Mouse (Mus musculus) heart, adult 11 months (tissue): ENCODE measurements at regions not wholly inside any gene's neighbourhood (a gene's known extent, or its start where the extent isn't known, plus 50 kb on each side); places are given as distances from the start of the nearest gene placed in this dataset.

Experiments
- DNase-seq: peaks from one replicate; pipeline ENCODE4 v3.0.0; 2022

- peak; percentile 99 for DNase-seq
Measured at GRCm38 (mm10) chr6:50973231-50973654, 319.0 kb upstream of the Npvf start.

DNA sequence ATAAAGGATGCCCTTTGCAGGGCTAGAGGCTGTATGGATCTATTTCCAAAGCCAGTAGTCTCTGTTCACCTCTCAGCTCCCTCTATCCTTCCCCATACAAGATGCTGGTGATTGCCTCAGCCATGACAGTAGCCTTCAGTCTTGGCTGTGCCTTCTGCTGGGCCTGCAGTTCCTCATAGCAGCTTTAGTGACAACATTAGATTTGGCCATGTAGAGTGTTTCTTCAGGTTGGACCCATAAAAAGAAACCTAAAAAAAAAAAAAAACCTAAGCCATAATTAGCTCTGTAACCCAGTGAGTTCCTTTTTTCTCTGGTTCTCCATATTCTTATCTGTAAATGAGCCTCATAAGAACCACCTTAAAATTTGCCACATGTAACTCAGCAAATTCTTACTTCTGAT is 319.6 kb upstream of the Npvf start:
- DNase-seq: no peak

- peak; percentile 66 for DNase-seq
Measured at GRCm38 (mm10) chr6:50974961-50975360, 320.7 kb upstream of the Npvf start.

DNA sequence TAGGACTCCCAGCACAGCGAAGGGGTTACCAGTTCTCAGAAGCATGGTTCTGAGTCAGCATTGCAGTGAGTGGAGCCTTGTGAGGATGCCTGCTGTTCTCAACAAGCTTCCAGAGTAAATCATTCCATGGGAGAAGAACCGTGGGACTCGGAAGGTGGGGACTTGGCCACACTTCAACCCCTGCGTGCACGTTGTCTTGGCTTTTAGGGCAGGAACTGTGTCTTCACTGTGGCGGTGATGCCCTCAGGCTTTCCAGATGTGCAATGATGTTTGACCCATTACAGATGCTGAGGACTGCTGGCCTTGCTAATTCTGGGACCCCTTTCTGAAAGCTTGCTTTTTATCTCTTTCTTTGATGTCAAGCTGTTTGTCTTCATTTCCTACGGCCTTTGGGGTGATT is 322.7 kb upstream of the Npvf start:
- DNase-seq: peak; percentile 89

- peak; percentile 94 for DNase-seq
Measured at GRCm38 (mm10) chr6:50977381-50977780, 323.1 kb upstream of the Npvf start.

- DNase-seq: peak; percentile 75
Measured at GRCm38 (mm10) chr6:50978016-50978415, 323.8 kb upstream of the Npvf start.

GRCm38 (mm10) chr6:50978571-50978970 is 324.3 kb upstream of the Npvf start:
- peak; percentile 98 for DNase-seq

- DNase-seq: peak; percentile 80
Measured at GRCm38 (mm10) chr6:50979764-50980163, 325.5 kb upstream of the Npvf start.

- peak; percentile 86 for DNase-seq
Measured at GRCm38 (mm10) chr6:50980311-50980710, 326.1 kb upstream of the Npvf start.

- peak; percentile 88 for DNase-seq
Measured at GRCm38 (mm10) chr6:50981702-50982309, 327.6 kb upstream of the Npvf start.

- DNase-seq: peak; percentile 60
Measured at GRCm38 (mm10) chr6:50982856-50983255, 328.6 kb upstream of the Npvf start.

GRCm38 (mm10) chr6:50983511-50984099 is 329.4 kb upstream of the Npvf start:
- DNase-seq: peak; percentile 55

DNA sequence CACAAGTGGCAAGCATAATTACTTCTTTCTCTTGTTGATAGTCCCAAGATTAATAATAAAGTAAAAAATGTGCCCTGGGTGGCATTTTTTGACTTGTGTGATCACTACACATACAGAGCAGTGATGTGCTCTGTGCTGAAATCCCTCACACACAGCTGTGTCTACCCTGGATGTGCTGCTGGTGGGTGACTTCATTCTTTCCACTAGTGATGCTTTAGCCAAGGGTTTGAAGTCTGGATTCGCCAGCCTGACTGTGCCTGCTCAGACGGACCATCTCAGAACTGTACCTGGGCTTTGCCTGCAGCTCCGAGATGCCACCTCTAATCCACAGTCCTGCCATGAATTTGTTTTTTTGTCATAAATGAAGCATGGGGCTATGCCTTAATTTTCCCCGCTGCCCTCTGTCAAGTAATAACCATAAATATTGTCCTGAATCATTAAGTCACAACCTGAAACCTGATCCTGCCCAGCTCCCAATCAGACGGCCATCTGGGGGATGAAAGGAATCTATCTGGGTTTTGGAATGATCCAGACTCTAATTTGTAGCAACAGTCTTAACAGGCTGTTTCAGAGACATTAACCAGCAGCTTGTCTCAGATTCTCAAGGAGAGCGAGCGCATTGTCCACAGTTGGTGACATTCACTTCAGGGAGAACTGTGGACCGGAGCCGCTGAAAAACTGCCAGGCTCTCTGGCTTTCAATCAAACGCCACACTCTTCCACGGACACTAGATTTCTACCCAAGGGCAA is 330.1 kb upstream of the Npvf start:
- peak; percentile 84 for DNase-seq

DNA sequence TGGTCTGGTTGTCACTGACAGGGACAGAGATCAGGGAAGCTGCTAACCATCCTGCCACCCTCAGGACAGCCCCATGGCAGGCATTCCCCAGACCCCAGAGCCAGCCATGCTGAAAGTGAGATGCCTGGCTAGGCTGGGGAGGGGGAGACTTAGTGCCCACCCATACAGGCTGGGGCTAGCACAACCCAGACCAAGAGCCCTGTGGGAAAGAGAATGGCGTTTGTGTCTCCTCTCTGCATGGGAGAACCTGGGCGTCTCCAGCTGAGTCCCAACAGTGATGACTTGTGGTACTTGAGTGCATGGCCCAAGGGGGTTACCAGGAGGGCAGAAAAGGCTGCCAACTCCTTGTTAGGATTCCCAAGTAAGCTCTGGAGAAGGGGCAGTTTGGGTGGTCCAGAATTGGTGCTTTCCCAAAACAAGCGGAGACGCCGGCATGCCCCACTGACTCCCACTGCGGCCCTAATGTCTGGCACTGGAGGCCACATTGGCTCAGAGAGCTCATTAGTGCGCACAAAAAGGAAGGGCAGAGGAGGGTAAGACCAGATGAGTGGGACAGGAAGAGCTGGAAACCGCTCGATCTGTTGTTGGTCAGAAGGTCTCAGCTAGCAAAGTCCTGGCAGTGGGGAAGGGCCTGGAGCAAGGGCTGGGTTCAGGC is 332.2 kb upstream of the Npvf start:
- DNase-seq: peak; percentile 88

- peak; percentile 85 for DNase-seq
Measured at GRCm38 (mm10) chr6:50988561-50988960, 334.3 kb upstream of the Npvf start.

GRCm38 (mm10) chr6:50991528-50992125 is 337.4 kb upstream of the Npvf start:
- DNase-seq: peak; percentile 53

GRCm38 (mm10) chr6:50993952-50994351 is 339.7 kb upstream of the Npvf start:
- peak; percentile 80 for DNase-seq

- peak; percentile 72 for DNase-seq
Measured at GRCm38 (mm10) chr6:51002713-51003112, 348.5 kb upstream of the Npvf start.

DNA sequence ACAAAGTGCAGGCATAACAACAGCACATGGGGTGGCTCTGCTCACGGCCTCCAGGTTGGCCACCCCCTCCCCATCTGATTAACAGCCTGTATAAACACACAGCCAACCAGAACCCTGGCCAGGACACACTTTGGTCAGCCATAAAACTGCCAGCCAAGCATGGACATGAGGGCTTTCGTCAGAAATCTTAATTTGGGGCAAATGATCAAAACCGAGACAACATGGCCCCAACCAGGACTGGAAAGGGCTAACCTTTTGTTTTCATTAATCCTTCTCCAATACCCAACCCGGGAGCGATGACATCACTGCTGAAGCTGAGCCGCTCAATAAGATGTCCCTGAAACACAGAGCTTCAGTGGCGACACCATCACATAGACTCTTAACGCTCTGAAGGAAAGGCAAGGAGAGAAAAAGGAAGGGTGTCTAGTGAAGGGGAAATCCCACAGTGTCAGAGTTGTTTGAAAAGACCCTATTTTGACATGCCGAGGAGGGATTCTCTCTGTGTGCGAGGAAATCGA is 351.9 kb upstream of the Npvf start:
- DNase-seq: peak; percentile 81

- DNase-seq: peak; percentile 90
Measured at GRCm38 (mm10) chr6:51009526-51010340, 355.5 kb upstream of the Npvf start.

DNA sequence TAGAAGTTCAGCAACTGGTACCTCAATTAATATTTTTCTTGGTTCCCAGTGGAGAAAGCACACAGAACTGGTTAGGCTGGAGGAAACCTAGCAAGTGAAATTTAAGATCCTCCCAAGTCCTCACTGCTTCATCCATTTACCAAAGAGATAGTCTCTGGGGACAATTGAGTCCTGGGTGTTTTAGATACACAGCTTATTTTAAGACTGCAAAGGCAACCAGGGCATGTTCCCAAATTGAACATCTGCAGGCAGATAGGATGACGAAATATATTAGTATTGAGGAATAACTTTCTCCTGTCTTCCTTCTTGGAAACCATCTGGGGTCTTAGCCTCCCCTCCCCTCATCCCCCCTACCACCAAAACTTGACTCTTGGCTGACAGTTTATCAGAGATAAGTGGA is 356.3 kb upstream of the Npvf start:
- DNase-seq: peak; percentile 90
